ENCODE assay signal across 8 mouse cellular contexts in genomic region chr13:6647067-6647991, GRCm38 (mm10). TPM values are rescaled to one million over a fixed set of nuclear protein-coding genes. Genes with fewer than 3 reads are reported as not detected.
DNase-seq lines count a peak whose midpoint lies in the region; ATAC-seq and TF ChIP-seq lines count a peak whose summit lies in the region.

No protein-coding gene starts in this region.

- H3K4me1 ChIP-seq in limb, embryonic 14.5 days (ENCODE audit: control insufficient read depth, insufficient read depth, low read length), result peaks cover 14% of the 10 kb centered on the region; the same call in 1 of the 2 replicates
- H3K4me1 ChIP-seq in midbrain, embryonic 14.5 days (ENCODE audit: control insufficient read depth, insufficient read depth, low read length), result 0 out of 2 replicates have a peak, but pooled peaks cover 2% of the 10 kb centered on the region

- H3K4me3 ChIP-seq in limb, embryonic 14.5 days (replicated peaks; ENCODE audit: low read length), result peak overlapping the region; percentile 45
- H3K4me3 ChIP-seq in midbrain, embryonic 14.5 days (replicated peaks; ENCODE audit: low read depth, low read length), result peak overlapping the region; percentile 67

- H3K27me3 ChIP-seq in limb, embryonic 14.5 days (ENCODE audit: control insufficient read depth, insufficient read depth, low read length), result no peaks in the 10 kb centered on the region
- H3K27me3 ChIP-seq in midbrain, embryonic 14.5 days (ENCODE audit: control insufficient read depth, insufficient read depth, low read length), result no peaks in the 10 kb centered on the region

- no peak for TF ChIP-seq POLR2A in limb, embryonic 14.5 days (IDR thresholded peaks at IDR 0.05; ENCODE audit: borderline replicate concordance, extremely low read depth, insufficient read depth, insufficient read length)

- under 1% methylated on average over 39 of the region's 39 CpGs for WGBS in limb, embryonic 14.5 days
- under 1% methylated on average over 39 of the region's 39 CpGs for WGBS in midbrain, embryonic 14.5 days

- H3K36me3 ChIP-seq in limb, embryonic 14.5 days (ENCODE audit: control insufficient read depth, insufficient read depth, low read length), result no peaks in the 10 kb centered on the region
- no peaks in the 10 kb centered on the region for H3K36me3 ChIP-seq in midbrain, embryonic 14.5 days (ENCODE audit: control insufficient read depth, insufficient read depth, low read length)

- DNase-seq in urinary bladder, adult 2 months (ENCODE audit: low spot score), result peak; percentile 41
- no peak for DNase-seq in urinary bladder, postnatal 10 days (ENCODE audit: low spot score)
- DNase-seq in cerebellum, postnatal 14 days, result peak; percentile 82 to 85
- peak; percentile 67 to 71 for DNase-seq in heart, adult 18-20 months
- DNase-seq in kidney, adult 18-20 months, result peak; percentile 73
- no peak for DNase-seq in limb, embryonic 14.5 days (ENCODE audit: low spot score)
- peak; percentile 75 for DNase-seq in midbrain, embryonic 14.5 days
- DNase-seq in spleen, postnatal 10 days (ENCODE audit: low spot score in 2 of 2), result peak; percentile 47 to 78

- H3K9ac ChIP-seq in limb, embryonic 14.5 days (ENCODE audit: low read depth, low read length, severe bottlenecking), result peak overlapping the region; percentile 51
- H3K9ac ChIP-seq in midbrain, embryonic 14.5 days (replicated peaks; ENCODE audit: low read length), result peak overlapping the region; percentile 71

- peak; percentile 31; the same call in 1 of the 2 replicates for ATAC-seq in limb, embryonic 14.5 days (ENCODE audit: low FRiP score, low read depth)
- peak; percentile 46 for ATAC-seq in midbrain, embryonic 14.5 days (ENCODE audit: low FRiP score, low TSS enrichment)

- H3K27ac ChIP-seq in limb, embryonic 14.5 days (replicated peaks; ENCODE audit: low read depth, low read length), result no peak overlapping the region
- H3K27ac ChIP-seq in midbrain, embryonic 14.5 days (replicated peaks; ENCODE audit: low read depth, low read length), result peak overlapping the region; percentile 78

- H3K4me2 ChIP-seq in limb, embryonic 14.5 days (replicated peaks; ENCODE audit: low read depth, low read length, severe bottlenecking), result peak overlapping the region; percentile 96
- H3K4me2 ChIP-seq in midbrain, embryonic 14.5 days (ENCODE audit: low read length), result peak overlapping the region; percentile 99

- H3K9me3 ChIP-seq in limb, embryonic 14.5 days (ENCODE audit: control insufficient read depth, low read length), result no peaks in the 10 kb centered on the region
- no peaks in the 10 kb centered on the region for H3K9me3 ChIP-seq in midbrain, embryonic 14.5 days (ENCODE audit: control insufficient read depth, low read length)

RNA-seq across cellular contexts. Expression of gene Pfkp, which starts 1.2 kb away (rescaled TPM):
- 135 and 192 TPM in 2 replicates for polyA plus RNA-seq in urinary bladder, adult 2 months (2012; rRNA removed)
- total RNA-seq in heart, adult 18-20 months (2021), result 10 to 100 TPM; 34.3 to 38.6 TPM
- 8.3 and 12.2 TPM in 2 replicates for polyA plus RNA-seq in limb, embryonic 14.5 days (2012; rRNA removed)
- 12.0 and 12.2 TPM in 2 replicates for polyA plus RNA-seq in limb, embryonic 14.5 days (2014; fragmentation: Nextera tagmentation; extraction: Ambion mirVana)
- 241 and 275 TPM in 2 replicates for polyA plus RNA-seq in midbrain, embryonic 14.5 days (2014; fragmentation: Nextera tagmentation; extraction: Ambion mirVana)

Comparison
In these comparisons a context has a peak if more than half of its experiments do, and no peak if none do; other contexts are left out.
1. DNase-seq: peak in urinary bladder, adult 2 months (single experiment), cerebellum, postnatal 14 days (2 of 2), heart, adult 18-20 months (2 of 2), kidney, adult 18-20 months (single experiment), midbrain, embryonic 14.5 days (single experiment) and spleen, postnatal 10 days (2 of 2); none in urinary bladder, postnatal 10 days (single experiment) and limb, embryonic 14.5 days (single experiment).
2. RNA of gene Pfkp, which starts 1.2 kb away (polyA plus RNA-seq): 241 to 275 TPM in midbrain, embryonic 14.5 days and 135 to 192 TPM in urinary bladder, adult 2 months; 8.3 to 12.2 TPM in limb, embryonic 14.5 days; every median in the first group is over 10 times any median in the second.